ENCODE assay signal across 11 mouse cellular contexts in genomic region chr2:84459651-84460177, GRCm38 (mm10). TPM values are rescaled to one million over a fixed set of nuclear protein-coding genes. Genes with fewer than 3 reads are reported as not detected.
A peak's percentile ranks its signal among the peaks of the same experiment; 100 is the strongest.
DNase-seq lines count a peak whose midpoint lies in the region; ATAC-seq and TF ChIP-seq lines count a peak whose summit lies in the region.
"Had no signal": no experiment of that assay in that cellular context is flagged by ENCODE, and none has a peak within 500 bp of the region (broad histone marks: within the 10 kb centered on the region; RNA-seq: fewer than 3 reads in every experiment).

No protein-coding gene starts in this region.

- no peak for ATAC-seq in kidney, embryonic 16.5 days (ENCODE audit: low FRiP score, low TSS enrichment)
- peak; percentile 72 for ATAC-seq in heart, embryonic 12.5 days (ENCODE audit: insufficient number of reproducible peaks, low FRiP score)
- ATAC-seq in liver, embryonic 11.5 days (replicated peaks; ENCODE audit: low FRiP score) = peak; percentile 72
- peak; percentile 78 for ATAC-seq in megakaryocyte progenitor cell, adult 5-6 weeks (replicated peaks; ENCODE audit: poor library complexity)

- H3K9me3 ChIP-seq in kidney, embryonic 16.5 days (ENCODE audit: low read length) = no peaks in the 10 kb centered on the region
- H3K9me3 ChIP-seq in heart, embryonic 12.5 days (replicated peaks) = no peaks in the 10 kb centered on the region; the same call in 1 of the 2 replicates
- no peaks in the 10 kb centered on the region for H3K9me3 ChIP-seq in liver, embryonic 11.5 days (ENCODE audit: control insufficient read depth, low read length)

- peak; percentile 48 for DNase-seq in kidney, adult 2 months
- no peak for DNase-seq in liver, embryonic 11.5 days (ENCODE audit: low spot score)
- no peak for DNase-seq in urinary bladder, postnatal 36 days (ENCODE audit: low spot score in 2 of 2)
- no peak for DNase-seq in natural killer cell, adult 2 months (ENCODE audit: low spot score in 2 of 2)
- no peak for DNase-seq in spleen, adult 12 weeks (ENCODE audit: low spot score)
- DNase-seq: cerebellum, adult 8-10 months had no signal

- no peaks in the 10 kb centered on the region for H3K27me3 ChIP-seq in kidney, adult 2 months (replicated peaks; ENCODE audit: control insufficient read depth, insufficient read depth, low read length)
- H3K27me3 ChIP-seq in kidney, embryonic 16.5 days (ENCODE audit: insufficient read depth, low read length) = no peaks in the 10 kb centered on the region
- H3K27me3 ChIP-seq in heart, embryonic 12.5 days (replicated peaks) = no peaks in the 10 kb centered on the region
- H3K27me3 ChIP-seq in liver, embryonic 11.5 days (replicated peaks; ENCODE audit: control insufficient read depth, insufficient read depth, low read length) = no peaks in the 10 kb centered on the region
- H3K27me3 ChIP-seq: CH12.LX had no signal

- no peaks in the 10 kb centered on the region for H3K36me3 ChIP-seq in kidney, adult 2 months (ENCODE audit: control insufficient read depth, insufficient read depth, low read length)
- no peaks in the 10 kb centered on the region for H3K36me3 ChIP-seq in kidney, embryonic 16.5 days (ENCODE audit: insufficient read depth, low read length)
- peaks cover 18% of the 10 kb centered on the region; the same call in 1 of the 2 replicates for H3K36me3 ChIP-seq in heart, embryonic 12.5 days
- H3K36me3 ChIP-seq in liver, embryonic 11.5 days (ENCODE audit: control insufficient read depth, insufficient read depth, low read length) = no peaks in the 10 kb centered on the region; the same call in 1 of the 2 replicates

- H3K9ac ChIP-seq in kidney, embryonic 16.5 days (replicated peaks; ENCODE audit: low read length) = no peak overlapping the region
- H3K9ac ChIP-seq in heart, embryonic 12.5 days = no peak overlapping the region
- H3K9ac ChIP-seq in liver, embryonic 11.5 days (ENCODE audit: low read depth, low read length) = no peak overlapping the region

- H3K27ac ChIP-seq in kidney, adult 2 months (ENCODE audit: insufficient read depth, low read depth, low read length) = peak overlapping the region; percentile 73
- H3K27ac ChIP-seq in kidney, embryonic 16.5 days (ENCODE audit: low read length) = no peak overlapping the region
- H3K27ac ChIP-seq in heart, embryonic 12.5 days (ENCODE audit: poor library complexity, severe bottlenecking) = peak overlapping the region; percentile 25; the same call in 1 of the 2 replicates
- no peak overlapping the region for H3K27ac ChIP-seq in liver, embryonic 11.5 days (ENCODE audit: low read depth, low read length)

- no peaks in the 10 kb centered on the region for H3K4me1 ChIP-seq in kidney, adult 2 months (ENCODE audit: control insufficient read depth, insufficient read depth, low read length)
- H3K4me1 ChIP-seq in kidney, embryonic 16.5 days (ENCODE audit: insufficient read depth, low read length) = no peaks in the 10 kb centered on the region
- peaks cover 23% of the 10 kb centered on the region for H3K4me1 ChIP-seq in heart, embryonic 12.5 days (replicated peaks)
- H3K4me1 ChIP-seq in liver, embryonic 11.5 days (replicated peaks; ENCODE audit: control insufficient read depth, insufficient read depth, low read length) = peaks cover 5% of the 10 kb centered on the region

- peak overlapping the region; percentile 12 for H3K4me3 ChIP-seq in kidney, adult 2 months (ENCODE audit: insufficient read depth, low read depth, low read length)
- H3K4me3 ChIP-seq in kidney, embryonic 16.5 days (ENCODE audit: low read length) = no peak overlapping the region
- H3K4me3 ChIP-seq in heart, embryonic 12.5 days = no peak overlapping the region
- H3K4me3 ChIP-seq in liver, embryonic 11.5 days (ENCODE audit: low read depth, low read length) = no peak overlapping the region
- H3K4me3 ChIP-seq: myocyte had no signal

- TF ChIP-seq CTCF in kidney, adult 2 months (conservative IDR thresholded peaks at IDR 0.05; ENCODE audit: insufficient read depth, insufficient read length, low read depth, low read length) = no peak

- 52% methylated on average over 11 of the region's 11 CpGs for WGBS in kidney, adult 2 months
- WGBS in kidney, embryonic 16.5 days = 53% methylated on average over 11 of the region's 11 CpGs
- WGBS in heart, embryonic 12.5 days = 51% methylated on average over 11 of the region's 11 CpGs
- 37% methylated on average over 11 of the region's 11 CpGs for WGBS in liver, embryonic 11.5 days

- no peak overlapping the region; the same call in 1 of the 2 replicates for H3K4me2 ChIP-seq in kidney, embryonic 16.5 days (replicated peaks; ENCODE audit: low read depth, low read length)
- H3K4me2 ChIP-seq in heart, embryonic 12.5 days = peak overlapping the region; percentile 5; the same call in 1 of the 2 replicates
- H3K4me2 ChIP-seq in liver, embryonic 11.5 days = peak overlapping the region; percentile 31

- no peak for TF ChIP-seq POLR2A in kidney, adult 2 months (IDR thresholded peaks at IDR 0.05; ENCODE audit: low read depth, low read length)

RNA-seq across cellular contexts. Expression of gene Tfpi, which starts 16.9 kb away (rescaled TPM):
- polyA plus RNA-seq in kidney, adult 2 months (2012; rRNA removed) = 4.4 and 6.9 TPM in 2 replicates
- 37.2 and 40.2 TPM in 2 replicates for polyA plus RNA-seq in kidney, embryonic 16.5 days (2015; fragmentation: Nextera tagmentation; extraction: Ambion mirVana)
- 78.8 and 80.0 TPM in 2 replicates for polyA plus RNA-seq in heart, embryonic 12.5 days (2016; fragmentation: Nextera tagmentation; extraction: Ambion mirVana)
- polyA plus RNA-seq in liver, embryonic 11.5 days (2014; fragmentation: Nextera tagmentation; extraction: Ambion mirVana) = 40.9 and 41.9 TPM in 2 replicates
- 68.1 and 70.0 TPM in 2 replicates for total RNA-seq in megakaryocyte progenitor cell, adult 5-6 weeks (2015)
- total RNA-seq in megakaryocyte progenitor cell, adult 5-6 weeks (2017) = 56.1 and 62.7 TPM in 2 replicates

RNA-seq across cellular contexts. Expression of gene Calcrl, which starts 34.5 kb away (rescaled TPM):
- polyA plus RNA-seq in kidney, adult 2 months (2012; rRNA removed) = 6.6 and 9.8 TPM in 2 replicates
- polyA plus RNA-seq in kidney, embryonic 16.5 days (2015; fragmentation: Nextera tagmentation; extraction: Ambion mirVana) = 64.7 and 73.3 TPM in 2 replicates
- 65.1 and 69.5 TPM in 2 replicates for polyA plus RNA-seq in heart, embryonic 12.5 days (2016; fragmentation: Nextera tagmentation; extraction: Ambion mirVana)
- polyA plus RNA-seq in liver, embryonic 11.5 days (2014; fragmentation: Nextera tagmentation; extraction: Ambion mirVana) = 30.4 and 37.2 TPM in 2 replicates
- total RNA-seq in megakaryocyte progenitor cell, adult 5-6 weeks (2015) = 11.1 and 17.5 TPM in 2 replicates
- total RNA-seq in megakaryocyte progenitor cell, adult 5-6 weeks (2017) = 41.4 and 51.3 TPM in 2 replicates

Comparison
In these comparisons a context has a peak if more than half of its experiments do, and no peak if none do; other contexts are left out.
1. H3K27ac ChIP-seq: peak in kidney, adult 2 months (single experiment) and heart, embryonic 12.5 days (single experiment); none in kidney, embryonic 16.5 days (single experiment) and liver, embryonic 11.5 days (single experiment).